Mouse (Mus musculus): Measurements from ENCODE around the gene Rasgef1b.

Gene Rasgef1b

GRCm38 (mm10) chr5:99320783-99321182 is 408.1 kb downstream of the Rasgef1b start:
- in situ Hi-C loops (cut with MboI; ENCODE audit: low pct_unique_long_range_greater_than_20kb in 1 of 2, low sequenced_read_pairs in 2 of 2, unreplicated experiment in 1 of 2): no loop called here

- in situ Hi-C loops (cut with MboI; ENCODE audit: low pct_unique_long_range_greater_than_20kb in 1 of 2, low sequenced_read_pairs in 2 of 2, unreplicated experiment in 1 of 2): no loop called here
Observed at GRCm38 (mm10) chr5:99297939-99298338, 430.9 kb downstream of the Rasgef1b start.

GRCm38 (mm10) chr5:99296348-99296747 is 432.5 kb downstream of the Rasgef1b start:
- in situ Hi-C loops (cut with MboI; ENCODE audit: low pct_unique_long_range_greater_than_20kb in 1 of 2, low sequenced_read_pairs in 2 of 2, unreplicated experiment in 1 of 2): no loop called here

- in situ Hi-C loops (cut with MboI; ENCODE audit: low pct_unique_long_range_greater_than_20kb in 1 of 2, low sequenced_read_pairs in 2 of 2, unreplicated experiment in 1 of 2): no loop called here
Observed at GRCm38 (mm10) chr5:99292287-99292851, 436.5 kb downstream of the Rasgef1b start.

GRCm38 (mm10) chr5:99291084-99291830 is 437.6 kb downstream of the Rasgef1b start:
- in situ Hi-C loops (cut with MboI; ENCODE audit: low pct_unique_long_range_greater_than_20kb in 1 of 2, low sequenced_read_pairs in 2 of 2, unreplicated experiment in 1 of 2): no loop called here

- in situ Hi-C loops (cut with MboI; ENCODE audit: low pct_unique_long_range_greater_than_20kb in 1 of 2, low sequenced_read_pairs in 2 of 2, unreplicated experiment in 1 of 2): no loop called here
Observed at GRCm38 (mm10) chr5:99288262-99288661, 440.6 kb downstream of the Rasgef1b start.

GRCm38 (mm10) chr5:99287647-99288185 is 441.1 kb downstream of the Rasgef1b start:
- in situ Hi-C loops (cut with MboI; ENCODE audit: low pct_unique_long_range_greater_than_20kb in 1 of 2, low sequenced_read_pairs in 2 of 2, unreplicated experiment in 1 of 2): no loop called here

- in situ Hi-C loops (cut with MboI; ENCODE audit: low pct_unique_long_range_greater_than_20kb in 1 of 2, low sequenced_read_pairs in 2 of 2, unreplicated experiment in 1 of 2): no loop called here
Observed at GRCm38 (mm10) chr5:99286575-99286974, 442.3 kb downstream of the Rasgef1b start.

GRCm38 (mm10) chr5:99286024-99286423 is 442.8 kb downstream of the Rasgef1b start:
- in situ Hi-C loops (cut with MboI; ENCODE audit: low pct_unique_long_range_greater_than_20kb in 1 of 2, low sequenced_read_pairs in 2 of 2, unreplicated experiment in 1 of 2): no loop called here

- in situ Hi-C loops (cut with MboI; ENCODE audit: low pct_unique_long_range_greater_than_20kb in 1 of 2, low sequenced_read_pairs in 2 of 2, unreplicated experiment in 1 of 2): no loop called here
Observed at GRCm38 (mm10) chr5:99284369-99284768, 444.5 kb downstream of the Rasgef1b start.

- in situ Hi-C loops (cut with MboI; ENCODE audit: low pct_unique_long_range_greater_than_20kb in 1 of 2, low sequenced_read_pairs in 2 of 2, unreplicated experiment in 1 of 2): no loop called here
Observed at GRCm38 (mm10) chr5:99283636-99284035, 445.2 kb downstream of the Rasgef1b start.

GRCm38 (mm10) chr5:99280536-99280935 is 448.3 kb downstream of the Rasgef1b start:
- in situ Hi-C loops (cut with MboI; ENCODE audit: low pct_unique_long_range_greater_than_20kb in 1 of 2, low sequenced_read_pairs in 2 of 2, unreplicated experiment in 1 of 2): no loop called here

GRCm38 (mm10) chr5:99279016-99279757 is 449.7 kb downstream of the Rasgef1b start:
- in situ Hi-C loops (cut with MboI; ENCODE audit: low pct_unique_long_range_greater_than_20kb in 1 of 2, low sequenced_read_pairs in 2 of 2, unreplicated experiment in 1 of 2): no loop called here

- in situ Hi-C loops (cut with MboI; ENCODE audit: low pct_unique_long_range_greater_than_20kb in 1 of 2, low sequenced_read_pairs in 2 of 2, unreplicated experiment in 1 of 2): no loop called here
Observed at GRCm38 (mm10) chr5:99278364-99278763, 450.5 kb downstream of the Rasgef1b start.

- in situ Hi-C loops (cut with MboI; ENCODE audit: low pct_unique_long_range_greater_than_20kb in 1 of 2, low sequenced_read_pairs in 2 of 2, unreplicated experiment in 1 of 2): no loop called here
Observed at GRCm38 (mm10) chr5:99277536-99277935, 451.3 kb downstream of the Rasgef1b start.

GRCm38 (mm10) chr5:99274119-99274563 is 454.7 kb downstream of the Rasgef1b start:
- in situ Hi-C loops (cut with MboI; ENCODE audit: low pct_unique_long_range_greater_than_20kb in 1 of 2, low sequenced_read_pairs in 2 of 2, unreplicated experiment in 1 of 2): no loop called here

GRCm38 (mm10) chr5:99271531-99271930 is 457.3 kb downstream of the Rasgef1b start:
- in situ Hi-C loops (cut with MboI; ENCODE audit: low pct_unique_long_range_greater_than_20kb in 1 of 2, low sequenced_read_pairs in 2 of 2, unreplicated experiment in 1 of 2): no loop called here

- in situ Hi-C loops (cut with MboI; ENCODE audit: low pct_unique_long_range_greater_than_20kb in 1 of 2, low sequenced_read_pairs in 2 of 2, unreplicated experiment in 1 of 2): no loop called here
Observed at GRCm38 (mm10) chr5:99269131-99269530, 459.7 kb downstream of the Rasgef1b start.

- in situ Hi-C loops (cut with MboI; ENCODE audit: low pct_unique_long_range_greater_than_20kb in 1 of 2, low sequenced_read_pairs in 2 of 2, unreplicated experiment in 1 of 2): no loop called here
Observed at GRCm38 (mm10) chr5:99267338-99267737, 461.5 kb downstream of the Rasgef1b start.
